Mouse (Mus musculus): ENCODE data around the gene Igf1r. TPM values are rescaled to one million over a fixed set of nuclear protein-coding genes. Genes with fewer than 3 reads are reported as not detected.

Gene Igf1r
- polyA plus RNA-seq, 1 experiment from 2014 or later: 16.3 TPM

GRCm38 (mm10) chr7:68092304-68092978, 139.8 kb downstream of the Igf1r start:
- H3K36me3 ChIP-seq (ENCODE audit: control insufficient read depth, insufficient read depth, low read length): no peaks in the 10 kb centered on the region
- peaks cover 6% of the 10 kb centered on the region; the same call in 1 of the 2 replicates for H3K4me1 ChIP-seq (ENCODE audit: control insufficient read depth, insufficient read depth, low read length)
- DNase-seq (ENCODE audit: low spot score) (no peak), ATAC-seq (no peak)
- no peak overlapping the region for H3K9ac ChIP-seq (ENCODE audit: low read length)
- no peak overlapping the region for H3K4me3 ChIP-seq (ENCODE audit: low read depth, low read length)
- H3K9me3 ChIP-seq (replicated peaks; ENCODE audit: control insufficient read depth, low read length): no peaks in the 10 kb centered on the region
- no peaks in the 10 kb centered on the region for H3K27me3 ChIP-seq (replicated peaks; ENCODE audit: control insufficient read depth, insufficient read depth, low read length)
- no peak overlapping the region for H3K27ac ChIP-seq (ENCODE audit: low read depth, low read length)
- H3K4me2 ChIP-seq (ENCODE audit: low read length): no peak overlapping the region
- WGBS: 76% methylated on average over 8 of the region's 8 CpGs

- Histone ChIP-seq H3K9ac (ENCODE audit: low read length) (no peak overlapping the region), H3K27me3 (replicated peaks; ENCODE audit: control insufficient read depth, insufficient read depth, low read length) (no peaks in the 10 kb centered on the region), H3K36me3 (ENCODE audit: control insufficient read depth, insufficient read depth, low read length) (no peaks in the 10 kb centered on the region), H3K4me1 (ENCODE audit: control insufficient read depth, insufficient read depth, low read length) (0 out of 2 replicates have a peak, but pooled peaks cover 2% of the 10 kb centered on the region), H3K4me2 (ENCODE audit: low read length) (no peak overlapping the region), H3K27ac (ENCODE audit: low read depth, low read length) (no peak overlapping the region), H3K4me3 (ENCODE audit: low read depth, low read length) (no peak overlapping the region), H3K9me3 (replicated peaks; ENCODE audit: control insufficient read depth, low read length) (no peaks in the 10 kb centered on the region)
- WGBS: 72% methylated on average over 9 of the region's 9 CpGs
- DNase-seq (ENCODE audit: low spot score) (no peak), ATAC-seq (no peak)
These were observed 141.2 kb downstream of the Igf1r start for GRCm38 (mm10) chr7:68093817-68094216.

- H3K27me3 ChIP-seq (replicated peaks; ENCODE audit: control insufficient read depth, insufficient read depth, low read length): no peaks in the 10 kb centered on the region
- no peaks in the 10 kb centered on the region for H3K36me3 ChIP-seq (ENCODE audit: control insufficient read depth, insufficient read depth, low read length)
- no peak overlapping the region for H3K9ac ChIP-seq (ENCODE audit: low read length)
- H3K9me3 ChIP-seq (replicated peaks; ENCODE audit: control insufficient read depth, low read length): no peaks in the 10 kb centered on the region
- no peak overlapping the region for H3K4me2 ChIP-seq (ENCODE audit: low read length)
- WGBS: 28% methylated on average over 4 of the region's 4 CpGs
- no peak for DNase-seq (ENCODE audit: low spot score)
- H3K4me3 ChIP-seq (ENCODE audit: low read depth, low read length): no peak overlapping the region
- no peak; the same call in 1 of the 2 replicates for ATAC-seq
- H3K4me1 ChIP-seq (ENCODE audit: control insufficient read depth, insufficient read depth, low read length): 0 out of 2 replicates have a peak, but pooled peaks cover 2% of the 10 kb centered on the region
- no peak overlapping the region for H3K27ac ChIP-seq (ENCODE audit: low read depth, low read length)
These were observed 142.9 kb downstream of the Igf1r start for GRCm38 (mm10) chr7:68095574-68095973.

GRCm38 (mm10) chr7:68096411-68096810, 143.8 kb downstream of the Igf1r start:
- Histone ChIP-seq H3K9me3 (replicated peaks; ENCODE audit: control insufficient read depth, low read length) (no peaks in the 10 kb centered on the region), H3K4me2 (ENCODE audit: low read length) (no peak overlapping the region), H3K9ac (ENCODE audit: low read length) (no peak overlapping the region), H3K27me3 (replicated peaks; ENCODE audit: control insufficient read depth, insufficient read depth, low read length) (no peaks in the 10 kb centered on the region), H3K4me1 (ENCODE audit: control insufficient read depth, insufficient read depth, low read length) (peaks cover 2% of the 10 kb centered on the region; the same call in 1 of the 2 replicates), H3K4me3 (ENCODE audit: low read depth, low read length) (no peak overlapping the region), H3K36me3 (ENCODE audit: control insufficient read depth, insufficient read depth, low read length) (no peaks in the 10 kb centered on the region), H3K27ac (ENCODE audit: low read depth, low read length) (no peak overlapping the region)
- 87% methylated on average over 6 of the region's 6 CpGs for WGBS
- no peak for ATAC-seq
- DNase-seq (ENCODE audit: low spot score): no peak

GRCm38 (mm10) chr7:68097081-68097836, 144.6 kb downstream of the Igf1r start:
- Histone ChIP-seq H3K4me2 (ENCODE audit: low read length) (no peak overlapping the region), H3K27ac (ENCODE audit: low read depth, low read length) (no peak overlapping the region), H3K4me1 (ENCODE audit: control insufficient read depth, insufficient read depth, low read length) (peaks cover 3% of the 10 kb centered on the region; the same call in 1 of the 2 replicates), H3K27me3 (replicated peaks; ENCODE audit: control insufficient read depth, insufficient read depth, low read length) (no peaks in the 10 kb centered on the region), H3K4me3 (ENCODE audit: low read depth, low read length) (no peak overlapping the region), H3K9ac (ENCODE audit: low read length) (no peak overlapping the region), H3K9me3 (replicated peaks; ENCODE audit: control insufficient read depth, low read length) (no peaks in the 10 kb centered on the region), H3K36me3 (ENCODE audit: control insufficient read depth, insufficient read depth, low read length) (no peaks in the 10 kb centered on the region)
- WGBS: 91% methylated on average over 7 of the region's 7 CpGs
- ATAC-seq: no peak
- DNase-seq (ENCODE audit: low spot score): no peak

GRCm38 (mm10) chr7:68098098-68098497, 145.5 kb downstream of the Igf1r start:
- Histone ChIP-seq H3K9me3 (replicated peaks; ENCODE audit: control insufficient read depth, low read length) (no peaks in the 10 kb centered on the region), H3K9ac (ENCODE audit: low read length) (no peak overlapping the region), H3K27ac (ENCODE audit: low read depth, low read length) (no peak overlapping the region), H3K27me3 (replicated peaks; ENCODE audit: control insufficient read depth, insufficient read depth, low read length) (no peaks in the 10 kb centered on the region), H3K4me2 (ENCODE audit: low read length) (no peak overlapping the region), H3K4me3 (ENCODE audit: low read depth, low read length) (no peak overlapping the region), H3K4me1 (ENCODE audit: control insufficient read depth, insufficient read depth, low read length) (peaks cover 10% of the 10 kb centered on the region), H3K36me3 (ENCODE audit: control insufficient read depth, insufficient read depth, low read length) (no peaks in the 10 kb centered on the region)
- WGBS: 87% methylated on average over 6 of the region's 6 CpGs
- DNase-seq (ENCODE audit: low spot score) (no peak), ATAC-seq (no peak)

GRCm38 (mm10) chr7:68100388-68100787, 147.8 kb downstream of the Igf1r start:
- H3K9me3 ChIP-seq (replicated peaks; ENCODE audit: control insufficient read depth, low read length): no peaks in the 10 kb centered on the region
- no peak for ATAC-seq
- H3K36me3 ChIP-seq (ENCODE audit: control insufficient read depth, insufficient read depth, low read length): no peaks in the 10 kb centered on the region
- no peak overlapping the region for H3K4me2 ChIP-seq (ENCODE audit: low read length)
- H3K27me3 ChIP-seq (replicated peaks; ENCODE audit: control insufficient read depth, insufficient read depth, low read length): no peaks in the 10 kb centered on the region
- no peak overlapping the region for H3K4me3 ChIP-seq (ENCODE audit: low read depth, low read length)
- peaks cover 23% of the 10 kb centered on the region for H3K4me1 ChIP-seq (ENCODE audit: control insufficient read depth, insufficient read depth, low read length)
- 93% methylated on average over 10 of the region's 10 CpGs for WGBS
- DNase-seq (ENCODE audit: low spot score): no peak
- H3K9ac ChIP-seq (ENCODE audit: low read length): no peak overlapping the region
- H3K27ac ChIP-seq (ENCODE audit: low read depth, low read length): no peak overlapping the region

GRCm38 (mm10) chr7:68102456-68103177, 150.0 kb downstream of the Igf1r start:
- H3K4me1 ChIP-seq (ENCODE audit: control insufficient read depth, insufficient read depth, low read length): peaks cover 25% of the 10 kb centered on the region
- no peak overlapping the region for H3K4me3 ChIP-seq (ENCODE audit: low read depth, low read length)
- 0 out of 2 replicates have a peak overlapping the region, but pooled peaks have one; percentile 12 for H3K4me2 ChIP-seq (ENCODE audit: low read length)
- no peak overlapping the region for H3K9ac ChIP-seq (ENCODE audit: low read length)
- 43% methylated on average over 15 of the region's 15 CpGs for WGBS
- DNase-seq (ENCODE audit: low spot score) (peak; percentile 75), ATAC-seq (peak; percentile 87)
- H3K27ac ChIP-seq (ENCODE audit: low read depth, low read length): no peak overlapping the region
- no peaks in the 10 kb centered on the region for H3K27me3 ChIP-seq (replicated peaks; ENCODE audit: control insufficient read depth, insufficient read depth, low read length)
- no peaks in the 10 kb centered on the region for H3K36me3 ChIP-seq (ENCODE audit: control insufficient read depth, insufficient read depth, low read length)
- H3K9me3 ChIP-seq (replicated peaks; ENCODE audit: control insufficient read depth, low read length): no peaks in the 10 kb centered on the region

Measured in forebrain, embryonic 14.5 days (tissue).